Mouse (Mus musculus): ENCODE data around the gene Zfp426.
A peak's percentile ranks its signal among the peaks of the same experiment; 100 is the strongest.

The Zfp426 gene

DNA sequence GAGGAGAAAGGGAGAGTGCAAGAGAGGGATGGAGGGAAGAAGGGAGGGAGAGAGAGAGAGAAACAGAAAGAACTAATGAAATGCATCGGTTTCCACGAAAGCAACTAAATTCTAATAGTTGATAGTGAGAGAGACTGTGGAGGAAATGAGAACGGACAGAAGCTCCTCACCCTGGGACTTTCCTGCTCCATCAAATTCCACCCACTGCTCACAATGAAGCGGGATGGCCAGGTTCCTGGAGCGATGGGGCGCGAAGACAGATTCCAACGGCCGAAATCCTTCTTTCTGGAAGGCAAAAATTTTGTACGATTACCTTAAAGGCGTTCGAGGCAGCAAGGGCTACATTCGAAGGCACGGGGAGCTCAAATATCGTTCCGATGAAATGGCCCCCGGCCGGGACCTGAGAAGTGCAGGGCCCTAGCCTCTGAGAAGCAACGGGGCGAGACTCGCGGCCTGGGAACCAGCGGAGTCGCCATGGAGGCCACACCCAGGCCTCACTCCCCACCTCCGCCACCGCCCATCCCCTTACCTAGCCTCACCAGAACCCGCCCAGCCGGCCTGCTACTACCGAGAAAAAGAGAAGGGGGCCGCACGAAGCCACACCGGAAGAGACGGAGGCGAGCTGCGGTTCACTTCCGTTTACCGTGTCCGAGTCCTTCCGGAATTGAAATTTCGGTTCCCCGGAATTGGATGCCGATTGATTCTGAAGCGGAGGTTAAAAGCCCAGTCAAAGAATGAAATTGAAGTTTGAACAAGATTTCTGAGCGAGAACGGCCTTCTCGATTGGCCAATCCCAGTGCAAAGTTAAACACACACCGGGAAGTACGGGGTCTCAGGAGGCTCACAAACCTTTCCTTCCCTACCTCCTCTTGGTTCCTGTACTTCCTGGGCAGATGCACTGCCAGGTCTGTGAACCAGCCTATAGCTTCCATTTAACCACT, 32.9 kb downstream of the Zfp426 start, which contains the start of gene Zfp26:
TSS of gene Zfp26 (minus strand) at position 786 of the 941 bp plus-strand sequence.
- peak; percentile 45 to 61 for DNase-seq (ENCODE audit: low spot score in 2 of 2)

DNA sequence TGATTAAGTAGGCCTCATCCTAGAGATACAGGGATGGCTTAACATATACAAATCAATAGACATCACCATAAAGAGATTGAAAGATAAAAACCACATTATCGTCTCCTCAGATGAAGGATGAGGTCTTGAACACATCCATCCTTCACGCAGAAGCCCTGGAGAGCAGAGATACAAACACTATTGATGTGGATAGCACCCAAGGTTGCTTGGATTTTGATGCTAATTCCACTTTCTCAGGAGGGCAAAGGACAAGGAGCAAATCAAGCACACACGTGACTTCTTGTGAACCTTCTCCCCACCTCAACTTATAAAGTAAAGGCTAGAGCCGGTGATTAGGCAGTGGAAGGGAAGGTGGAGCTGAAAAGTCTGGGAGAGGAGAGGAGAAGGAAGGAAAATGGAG, 38.9 kb downstream of the Zfp426 start:
- DNase-seq (ENCODE audit: low spot score in 2 of 2) = no peak

DNA sequence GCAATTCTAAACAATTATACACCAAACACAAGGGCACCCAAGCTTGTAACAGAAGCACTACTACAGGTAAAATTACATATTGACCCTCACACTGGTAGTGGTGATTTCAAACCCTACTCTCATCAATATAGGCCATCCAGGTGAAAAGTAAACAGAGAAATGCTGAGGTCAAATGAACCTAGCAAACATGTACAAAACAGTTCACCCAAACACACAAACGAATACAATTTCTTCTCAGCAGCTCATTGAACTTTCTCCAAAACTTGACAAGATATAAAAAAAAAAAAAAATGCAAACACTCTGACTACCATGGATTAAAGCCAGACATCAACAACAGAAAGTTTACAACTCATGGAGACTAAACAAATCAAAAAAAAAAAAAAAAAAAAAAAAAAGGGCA, 41.1 kb downstream of the Zfp426 start:
- DNase-seq (ENCODE audit: low spot score in 2 of 2) = no peak

DNA sequence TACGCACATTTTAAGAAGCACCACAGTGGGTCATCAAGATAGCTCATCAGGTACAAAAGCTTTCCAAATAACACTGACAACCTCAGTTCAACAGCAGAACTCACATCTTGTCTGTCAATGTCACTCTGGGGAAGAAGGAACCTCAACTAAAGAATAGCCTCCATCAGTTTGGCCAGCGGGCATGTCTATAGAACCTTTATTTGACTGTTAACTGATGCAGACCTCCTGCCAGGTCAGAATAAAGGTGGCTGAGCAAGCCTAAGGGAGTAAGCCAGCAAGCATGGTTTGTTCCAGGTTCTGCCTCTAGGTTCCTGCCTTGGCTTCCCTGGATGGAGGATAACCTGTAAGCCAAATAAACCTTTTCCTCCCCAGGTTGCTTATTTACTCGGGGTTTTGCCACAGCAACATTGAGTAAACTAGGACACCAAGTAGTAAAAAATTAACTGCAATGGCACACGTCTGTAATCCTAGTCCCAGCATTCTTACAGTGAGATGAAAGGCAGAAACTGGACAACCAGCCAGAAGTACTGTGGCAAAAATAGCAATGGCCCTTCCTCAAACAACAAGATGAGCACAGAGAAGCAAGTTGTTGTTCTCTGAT, 49.3 kb downstream of the Zfp426 start:
- no peak for DNase-seq (ENCODE audit: low spot score in 2 of 2)

DNA sequence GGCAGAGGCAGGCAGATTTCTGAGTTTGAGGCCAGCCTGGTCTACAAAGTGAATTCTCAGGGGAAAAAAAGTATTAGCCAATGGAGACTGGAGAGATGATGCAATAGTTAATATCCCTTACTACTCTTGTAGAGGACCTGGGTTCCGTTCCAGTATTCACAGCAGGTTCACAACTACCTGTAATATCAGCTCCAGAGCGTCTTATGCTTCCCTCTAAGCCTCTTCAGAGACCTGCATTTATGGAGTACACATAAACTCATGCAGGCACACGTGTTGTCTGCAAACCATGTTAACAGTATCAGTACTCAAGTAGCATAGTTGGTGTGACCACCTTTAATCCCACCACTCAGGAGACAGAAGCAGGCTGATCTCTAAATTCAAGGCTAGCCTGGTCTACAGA, 62.5 kb downstream of the Zfp426 start:
- DNase-seq (ENCODE audit: low spot score in 2 of 2) = no peak

Measured in cerebellum, postnatal 4 days (tissue).